Mouse (Mus musculus) liver, embryonic 14.5 days (tissue): ENCODE results near the gene Vars.

Source experiments
- CTCF ChIP-seq: IDR thresholded peaks from 2 replicates; pipeline ENCODE4 v1.5.1; 2016; ENCODE audit warnings: antibody characterized with exemption, low read depth, control low read depth
- EP300 ChIP-seq: IDR thresholded peaks from 2 replicates; pipeline ENCODE4 v1.6.1; 2016; ENCODE audit warnings: antibody characterized with exemption, low read depth

DNA sequence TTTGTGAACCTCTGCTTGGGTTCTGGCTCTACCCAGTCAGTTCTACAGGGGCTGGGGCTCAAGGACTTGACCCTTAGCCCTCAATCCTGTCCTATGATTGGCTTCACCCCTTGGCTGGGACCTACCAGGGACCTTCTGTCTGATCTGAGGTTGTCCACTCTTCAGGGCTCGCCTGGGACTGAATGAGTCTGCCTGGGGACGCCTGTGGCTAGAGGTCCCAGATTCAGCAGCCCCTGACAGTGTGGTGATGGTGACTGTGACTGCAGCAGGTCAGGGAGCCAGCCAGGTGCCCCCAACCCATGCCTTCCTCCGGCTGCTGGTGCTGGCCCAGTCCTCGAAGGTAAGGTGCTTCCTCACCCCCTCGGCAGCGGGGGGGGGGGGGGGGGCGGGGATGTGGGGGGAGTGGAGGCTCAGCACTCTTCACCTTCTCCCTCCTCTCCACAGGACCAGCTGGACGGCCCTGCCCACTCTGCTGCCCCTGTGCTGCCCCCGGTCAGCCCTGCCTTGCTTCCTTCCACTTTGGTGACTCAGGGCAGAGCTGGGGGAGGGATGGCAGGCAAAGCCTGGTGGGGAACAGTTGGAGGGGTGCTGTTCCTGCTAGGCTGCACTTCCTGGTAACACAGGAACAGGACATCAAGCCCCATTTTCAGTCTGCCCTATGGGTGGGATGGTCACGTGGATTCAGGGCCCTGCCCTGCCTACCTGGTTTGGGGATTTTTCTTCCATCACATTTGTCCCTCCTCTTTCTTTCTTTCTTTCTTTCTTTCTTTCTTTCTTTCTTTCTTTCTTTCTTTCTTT, 24.1 kb downstream of the Vars start:
- TF ChIP-seq CTCF = no peak
- no peak for TF ChIP-seq EP300
